Mouse (Mus musculus) erythroblast, embryonic 14.5 days (primary cell): ENCODE measurements around the gene Tmem30c.

Source experiments
- GATA1 ChIP-seq: IDR thresholded peaks from 2 replicates; pipeline ENCODE4 v1.6.1; 2012; ENCODE audit warnings: low read length, inconsistent platforms, mixed read lengths
- TAL1 ChIP-seq: IDR thresholded peaks from 3 replicates; pipeline ENCODE4 v1.6.1; 2012; ENCODE audit warnings: low read length, inconsistent platforms, mixed read lengths

GRCm38 (mm10) chr16:57295216-57295934, 2.7 kb upstream of the Tmem30c start:
- TF ChIP-seq GATA1 (no peak), TAL1 (no peak)
